Mouse (Mus musculus): ENCODE measurements around the gene Camkmt. TPM values are rescaled to one million over a fixed set of nuclear protein-coding genes. Genes with fewer than 3 reads are reported as not detected.

Camkmt gene
- 1 to 10 TPM in 1 of 2 experiments, under 1 TPM in 1; 0.57 to 1.2 TPM for total RNA-seq (2021)
- long read RNA-seq, experiment 1, partial matches to known transcripts = 1 of 4 reads
- long read RNA-seq, experiment 1, other reads (novel, unspliced or antisense) = 3 of 4 reads
- long read RNA-seq, experiment 2, partial matches to known transcripts = 0 of 4 reads
- long read RNA-seq, experiment 2, other reads (novel, unspliced or antisense) = 4 of 4 reads

DNA sequence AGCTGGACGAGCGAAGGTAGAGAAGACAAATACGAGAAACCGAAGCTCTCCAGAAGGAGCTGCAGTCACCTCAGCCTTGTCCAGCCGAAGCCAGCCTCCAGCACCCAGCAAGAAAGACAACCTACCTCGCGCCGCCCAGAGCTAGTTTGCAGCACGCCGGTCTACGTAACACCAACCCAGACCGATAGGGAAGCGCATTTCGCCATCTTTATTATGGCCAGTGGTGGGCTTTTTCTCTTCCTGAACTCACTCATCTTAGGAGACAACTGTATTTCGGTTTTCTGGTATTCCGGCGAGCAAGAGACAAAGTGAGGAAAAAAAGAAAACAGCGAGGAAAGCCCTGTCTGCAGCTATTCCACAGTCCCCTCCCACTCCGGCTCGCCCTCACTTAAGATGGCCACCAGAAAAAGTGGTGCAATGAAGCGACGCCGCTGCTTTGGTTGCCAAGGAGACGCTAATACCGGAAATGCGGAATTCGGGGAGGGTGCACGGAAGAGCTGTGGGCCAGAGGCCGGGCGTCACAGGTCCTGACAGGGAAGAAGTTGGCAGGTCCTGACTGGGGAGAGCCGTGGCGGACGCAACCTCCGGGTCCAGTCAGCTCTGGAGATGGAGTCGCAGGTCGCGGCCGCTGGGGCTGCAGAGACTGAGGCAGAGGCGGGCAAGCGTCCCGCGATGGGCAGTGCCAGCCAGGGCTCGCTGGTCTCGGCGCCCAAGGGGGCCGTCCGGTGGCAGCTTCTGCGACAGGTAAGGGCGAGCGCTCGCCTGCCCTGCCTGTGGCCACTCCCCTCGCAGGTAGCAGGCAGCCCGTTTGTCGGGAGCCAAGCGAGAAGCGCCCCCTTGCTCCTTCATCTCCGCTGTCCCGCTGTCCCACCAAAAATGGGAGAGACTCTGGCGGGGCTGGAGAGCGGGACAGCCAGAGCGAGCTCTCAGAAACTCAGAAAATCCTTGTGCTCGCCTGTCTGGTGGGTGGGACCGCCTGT is at the start of gene Camkmt, which contains the start of gene Prepl:
Gene Camkmt (plus strand): TSS at position 433 of the 980 bp plus-strand sequence.
Gene Prepl (minus strand): TSS at position 122 of the 980 bp plus-strand sequence.
- DNase-seq (ENCODE audit: low spot score) = peak; percentile 98

DNA sequence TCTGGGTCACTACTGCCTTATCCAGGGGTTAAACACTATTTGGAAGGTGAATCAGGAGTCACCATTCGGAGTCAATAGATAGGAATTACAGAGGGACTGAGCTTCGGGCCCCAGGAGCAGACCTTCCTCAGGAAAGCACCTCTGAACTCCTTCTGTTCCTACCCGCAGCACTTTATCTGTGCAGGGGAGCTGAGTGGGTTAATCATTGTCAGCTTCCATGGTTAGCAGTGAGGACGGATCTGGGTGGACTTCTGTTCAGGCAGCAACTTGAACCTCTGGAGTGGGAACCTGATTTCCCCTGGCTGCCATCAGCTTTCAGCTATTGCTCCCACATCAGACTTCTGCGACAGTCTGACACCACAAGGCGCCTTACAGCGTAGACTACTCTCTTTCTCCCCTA is 49.4 kb upstream of the Camkmt start:
- no peak for DNase-seq (ENCODE audit: low spot score)

DNA sequence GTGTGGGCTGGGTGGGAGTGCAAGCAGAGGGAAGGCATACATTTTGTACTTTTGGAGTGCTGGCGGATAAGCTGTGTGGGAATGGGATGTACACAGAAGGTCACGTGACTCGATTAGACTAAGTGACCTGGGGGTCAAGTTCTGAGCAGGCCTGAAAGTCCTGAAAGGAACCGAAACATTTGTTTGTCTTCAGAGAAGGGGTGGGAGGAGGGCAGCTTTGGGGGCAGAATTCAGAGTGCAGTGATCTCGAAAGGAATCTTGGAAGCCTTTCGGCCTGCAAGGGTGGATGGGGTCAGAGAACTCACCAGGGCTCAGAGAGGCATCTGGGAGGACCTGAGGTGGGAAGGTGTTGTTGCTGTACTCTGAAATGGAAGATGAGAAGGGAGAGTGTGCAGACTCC is 47.9 kb upstream of the Camkmt start:
- no peak for DNase-seq (ENCODE audit: low spot score)

DNA sequence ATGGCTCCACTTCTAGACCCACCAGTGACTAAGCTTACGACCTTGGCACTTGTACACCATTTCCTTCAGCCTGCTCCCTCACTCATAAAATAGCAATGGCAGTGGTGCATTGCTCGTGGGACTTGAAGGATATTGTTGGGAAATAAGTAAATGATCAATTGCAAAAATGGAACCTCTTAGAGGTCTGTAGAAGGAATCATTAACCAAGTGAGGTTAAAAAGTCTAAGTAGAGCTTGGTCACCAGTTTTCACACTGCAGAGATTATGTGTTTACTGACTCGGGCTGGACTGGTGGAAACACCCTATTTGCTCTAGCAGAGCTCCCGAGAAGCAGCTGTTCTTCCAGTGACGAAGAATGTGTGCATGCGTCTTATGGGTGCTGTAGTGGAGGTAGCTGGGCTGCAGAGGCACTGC is 46.9 kb upstream of the Camkmt start:
- DNase-seq (ENCODE audit: low spot score) = no peak

DNA sequence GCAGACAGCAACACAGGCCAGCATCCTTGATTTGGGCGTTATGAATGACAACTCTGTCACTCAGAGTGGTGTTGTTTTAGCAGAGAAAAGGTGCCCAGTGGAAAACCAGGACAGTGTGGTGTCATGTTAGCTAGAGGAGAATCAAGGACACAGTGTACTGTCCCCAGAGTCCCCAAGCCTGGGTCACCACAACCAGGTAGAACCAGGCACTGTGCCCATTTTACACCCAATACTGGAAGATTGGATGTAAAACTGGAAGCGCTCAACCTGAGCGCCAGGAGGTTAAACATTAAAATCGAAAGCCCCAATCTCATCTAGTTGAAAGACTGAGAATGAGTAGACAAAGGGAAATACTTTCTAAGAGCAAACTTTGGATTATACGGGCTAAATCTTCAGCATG is 45.9 kb upstream of the Camkmt start:
- DNase-seq (ENCODE audit: low spot score) = no peak

DNA sequence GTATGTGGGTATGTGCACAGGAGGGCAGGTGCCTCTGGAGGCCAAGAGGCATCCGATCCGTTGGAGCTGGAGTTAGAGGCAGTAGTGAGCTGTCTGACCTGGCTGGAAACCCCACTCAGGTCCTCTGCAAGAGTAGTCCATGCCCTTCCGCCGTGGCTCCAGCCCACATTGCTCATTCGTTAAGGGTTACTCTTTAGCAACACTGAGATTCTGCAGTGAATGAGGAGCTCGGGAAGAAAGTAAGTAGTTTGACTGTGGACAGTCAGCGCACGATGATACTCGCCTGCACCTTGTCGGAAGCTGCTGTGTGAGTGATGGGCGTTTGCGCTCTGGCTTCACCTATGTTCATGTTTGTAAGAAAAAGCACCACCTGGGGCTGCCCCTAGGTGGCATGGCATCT is 45.2 kb upstream of the Camkmt start:
- DNase-seq (ENCODE audit: low spot score) = no peak

DNA sequence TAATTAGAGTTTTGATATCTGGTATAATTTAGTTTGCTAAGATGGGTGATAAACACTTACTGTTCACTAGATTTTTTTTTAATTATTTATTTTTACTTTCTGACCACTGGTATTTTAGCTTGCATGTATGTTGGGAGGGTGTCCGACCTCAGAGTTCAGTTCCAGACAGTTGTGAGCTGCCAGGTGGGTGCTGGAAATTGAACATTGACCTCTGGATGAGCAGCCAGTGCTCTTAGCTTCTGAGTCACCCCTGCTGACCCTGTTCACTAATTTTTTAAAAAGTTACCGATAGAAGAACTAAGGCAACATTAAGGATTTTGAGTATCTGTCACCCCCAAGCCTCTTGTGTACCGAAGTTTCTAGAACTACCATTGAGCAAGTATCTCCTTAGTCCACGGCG is 42.0 kb upstream of the Camkmt start:
- DNase-seq (ENCODE audit: low spot score) = no peak

DNA sequence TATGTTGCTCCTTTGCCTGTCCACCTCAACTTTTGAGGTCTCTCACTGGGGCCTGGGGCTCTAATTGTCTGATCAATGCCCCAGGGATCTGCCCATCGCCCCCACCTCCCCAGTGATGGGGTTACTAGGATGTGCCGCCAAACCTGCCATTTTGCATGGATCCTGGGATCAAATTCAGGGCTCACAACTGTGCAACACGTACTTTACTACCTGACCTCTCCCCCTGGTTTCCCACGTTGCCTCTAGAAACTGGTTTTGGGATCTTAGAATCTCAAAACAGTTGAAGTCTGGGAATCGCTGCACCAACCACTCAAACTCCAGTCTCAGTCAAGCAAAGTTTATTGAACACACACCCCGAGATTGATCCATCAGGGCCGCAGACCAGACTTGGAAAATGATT is 32.1 kb upstream of the Camkmt start:
- DNase-seq (ENCODE audit: low spot score) = no peak

DNA sequence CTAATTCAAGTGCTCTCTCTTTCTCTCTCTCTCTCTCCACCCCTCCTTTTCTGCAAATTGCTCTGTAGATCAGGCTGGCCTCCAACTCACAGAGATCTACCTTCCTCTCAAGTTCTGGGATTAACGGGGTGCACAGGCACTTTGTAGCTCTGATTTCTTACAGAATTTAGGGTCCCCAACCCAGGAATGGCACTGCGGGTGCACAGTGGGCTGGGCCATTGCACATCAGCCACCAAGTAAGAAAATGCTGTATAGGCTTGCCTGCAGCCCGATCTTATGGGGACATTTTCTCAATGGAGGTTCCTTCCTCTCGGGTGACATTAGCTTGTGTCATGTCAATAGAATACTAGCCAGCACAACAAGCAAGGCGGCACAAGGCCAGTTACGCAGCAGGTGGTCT is 31.2 kb upstream of the Camkmt start:
- no peak for DNase-seq (ENCODE audit: low spot score)

DNA sequence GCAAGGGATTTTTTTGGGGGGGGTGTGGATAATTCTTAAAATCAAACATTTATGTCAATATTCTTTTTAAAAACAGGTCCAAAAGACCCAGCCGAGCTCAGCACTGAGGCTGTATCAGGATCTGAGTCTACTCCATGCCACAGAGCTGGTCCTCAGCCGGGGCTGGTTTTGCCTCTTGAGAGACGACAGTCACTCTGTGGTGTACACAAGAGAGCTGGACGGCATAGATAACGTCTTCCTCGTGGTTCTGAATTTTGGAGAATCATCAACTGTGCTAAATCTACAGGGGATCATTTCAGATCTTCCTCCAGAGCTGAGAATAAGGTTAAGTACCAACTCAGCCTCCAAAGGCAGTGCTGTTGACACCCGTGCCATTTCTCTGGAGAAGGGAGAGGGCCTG is 26.8 kb upstream of the Camkmt start:
- DNase-seq (ENCODE audit: low spot score) = no peak

DNA sequence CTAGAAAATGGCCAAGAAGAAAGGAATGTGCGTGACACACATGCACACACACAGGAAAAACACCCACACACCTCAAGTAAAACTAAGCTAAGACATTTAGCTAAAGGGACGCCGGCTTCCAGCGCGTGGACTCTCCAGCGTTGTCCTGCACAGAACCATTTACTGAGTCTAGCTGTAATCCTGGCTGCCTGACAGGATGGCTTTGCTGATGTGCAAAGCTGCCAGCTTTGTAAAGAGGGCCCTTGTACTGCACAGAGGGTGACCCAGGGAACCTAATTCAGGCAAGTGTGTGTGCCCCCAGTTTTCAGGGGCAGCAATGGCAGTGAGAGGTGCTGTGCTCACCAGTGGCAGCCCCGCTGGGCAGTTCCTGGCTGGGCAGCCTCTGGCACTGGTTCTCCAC is 23.0 kb upstream of the Camkmt start:
- DNase-seq (ENCODE audit: low spot score) = no peak

DNA sequence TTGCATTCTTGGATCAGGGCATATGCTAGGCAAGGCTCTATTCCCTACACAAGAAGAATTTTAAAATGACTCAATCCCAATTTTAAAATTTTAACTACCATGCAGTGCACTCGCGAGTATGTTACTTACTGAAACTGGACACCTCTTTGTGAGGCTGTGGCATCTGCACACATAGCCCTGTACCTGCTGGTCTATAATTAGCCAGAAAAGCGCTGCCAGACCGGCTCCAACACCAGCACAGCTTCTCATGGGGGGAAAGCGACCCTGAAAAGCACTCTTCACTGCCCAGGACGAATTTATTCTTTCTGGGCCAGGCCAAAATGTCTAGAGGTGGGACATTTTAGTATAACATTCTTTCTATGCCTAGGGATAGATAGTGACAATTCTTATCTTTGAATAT is 19.7 kb upstream of the Camkmt start:
- DNase-seq (ENCODE audit: low spot score) = no peak

DNA sequence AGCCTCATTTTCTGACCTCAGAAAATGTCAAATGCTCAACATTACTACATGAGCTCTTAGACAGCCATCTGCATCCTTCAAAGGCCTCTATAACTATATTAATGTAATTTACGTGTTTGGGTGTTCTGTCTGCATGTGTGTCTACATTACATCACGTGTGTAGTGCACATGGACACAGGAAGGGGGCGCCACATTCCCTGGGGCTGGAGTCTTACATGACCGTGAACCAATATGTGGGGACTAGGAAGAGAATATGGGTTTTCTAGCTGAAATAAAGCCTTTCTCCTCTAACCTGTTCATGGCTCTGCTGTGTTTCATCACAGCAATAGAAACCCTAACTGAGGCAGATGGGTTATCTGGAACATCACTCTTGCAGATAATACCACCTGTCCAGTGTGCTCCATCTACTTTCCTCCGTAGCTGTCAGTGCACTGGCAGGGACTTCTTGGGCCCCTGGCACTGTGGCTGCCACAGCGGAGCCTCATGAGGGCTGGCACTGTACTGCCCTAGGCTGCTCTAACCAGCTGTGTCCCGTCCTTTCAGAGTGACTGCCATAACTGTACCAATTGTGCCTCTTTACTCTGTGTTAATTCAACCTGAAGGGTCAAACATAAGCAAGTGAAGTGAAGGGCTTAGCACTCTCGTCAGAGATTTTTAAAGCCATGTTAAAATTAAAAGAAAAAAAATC is 19.1 kb upstream of the Camkmt start:
- DNase-seq (ENCODE audit: low spot score) = no peak

DNA sequence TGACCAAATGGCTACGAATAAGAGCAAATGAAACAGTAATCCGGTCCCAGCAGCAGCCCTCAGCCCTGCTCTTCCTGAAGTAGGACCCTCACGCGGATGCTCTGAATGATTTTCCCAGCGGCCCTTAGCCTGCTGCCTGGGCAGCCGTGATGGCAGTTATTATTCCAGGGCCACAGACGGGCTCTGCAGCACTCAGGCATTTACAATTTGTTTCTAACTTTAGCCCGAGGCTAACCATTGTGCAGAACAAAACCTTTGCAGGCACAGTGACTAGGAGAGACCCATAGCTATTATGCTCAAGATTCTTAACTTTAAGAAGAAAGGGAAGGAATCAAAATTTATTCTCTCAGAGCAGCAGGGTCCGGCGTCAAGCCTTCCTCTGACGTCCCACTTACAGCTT is 18.0 kb upstream of the Camkmt start:
- no peak for DNase-seq (ENCODE audit: low spot score)

DNA sequence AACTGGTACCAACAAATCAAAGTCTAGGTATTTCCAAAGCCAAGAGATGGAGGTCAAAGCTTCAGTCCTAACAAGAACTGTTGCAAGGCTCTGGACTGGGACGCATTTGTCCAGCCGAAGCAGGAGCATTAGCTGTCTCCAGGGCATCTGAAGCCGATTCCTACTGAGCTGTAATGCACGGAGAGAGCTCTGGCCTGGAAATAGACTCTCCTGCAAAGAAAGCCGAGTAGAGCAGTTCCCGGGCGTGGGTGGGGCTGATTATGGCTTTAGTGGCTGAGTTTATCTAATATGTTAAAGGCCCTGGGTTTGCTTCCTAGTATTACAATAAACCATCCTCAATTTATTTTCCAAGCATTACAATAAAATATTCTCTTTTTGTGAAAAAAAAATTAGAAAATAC is 17.1 kb upstream of the Camkmt start:
- no peak for DNase-seq (ENCODE audit: low spot score)

DNA sequence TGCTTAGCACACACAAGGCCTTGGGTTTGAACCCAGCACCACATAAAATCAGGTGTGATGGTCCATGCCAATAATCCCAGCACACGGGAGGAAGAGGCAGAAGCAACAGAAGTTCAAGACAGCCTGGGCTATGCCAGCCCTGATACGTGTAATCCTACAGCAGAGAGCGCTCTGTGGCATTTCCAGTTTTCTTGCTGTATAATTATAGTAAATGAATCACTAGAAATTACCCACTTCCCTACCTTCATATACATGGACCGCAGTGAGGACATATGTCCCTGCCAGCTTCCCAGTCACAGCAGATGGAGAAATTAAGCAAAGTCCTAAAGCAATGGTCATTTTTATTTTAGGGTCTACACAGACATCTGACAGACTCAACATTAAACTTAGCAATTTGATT is 16.3 kb upstream of the Camkmt start:
- no peak for DNase-seq (ENCODE audit: low spot score)

DNA sequence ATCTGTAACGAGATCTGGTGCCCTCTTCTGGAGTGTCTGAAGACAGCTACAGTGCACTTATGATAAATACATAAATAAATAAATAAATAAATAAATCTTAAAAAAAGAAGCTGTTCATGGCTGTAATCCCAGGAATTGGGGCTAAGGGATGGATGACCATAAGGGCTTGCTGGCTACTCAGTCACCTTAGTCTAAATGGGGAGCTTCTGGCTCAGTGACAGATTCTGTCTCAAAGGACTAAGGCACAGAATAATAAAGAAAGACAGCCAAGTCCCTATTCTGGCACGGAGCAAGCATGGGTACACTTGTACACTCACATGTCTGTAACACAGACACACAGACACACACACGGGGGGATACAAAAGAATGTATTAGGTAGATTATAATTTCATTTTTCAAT is 11.1 kb upstream of the Camkmt start:
- DNase-seq (ENCODE audit: low spot score) = no peak

DNA sequence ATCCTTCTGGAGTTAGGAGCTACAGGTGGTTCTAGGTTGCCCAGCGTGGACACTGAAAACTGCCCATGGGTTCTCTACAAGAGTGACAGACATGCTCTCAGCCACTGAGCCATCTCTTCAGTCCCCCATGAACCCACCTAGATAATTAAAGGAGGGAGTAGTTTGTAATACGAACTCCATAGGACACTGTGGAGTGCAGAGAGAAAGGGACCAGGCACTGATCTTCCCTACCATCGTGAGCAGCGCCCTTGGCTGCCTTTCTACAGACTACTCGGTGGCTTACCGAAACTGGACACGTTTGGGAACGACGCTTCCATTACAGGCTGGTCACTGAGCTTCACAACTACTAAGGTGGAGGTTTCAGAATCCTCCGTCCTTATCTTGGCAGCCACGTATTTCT is 9.6 kb upstream of the Camkmt start:
- DNase-seq (ENCODE audit: low spot score) = no peak

DNA sequence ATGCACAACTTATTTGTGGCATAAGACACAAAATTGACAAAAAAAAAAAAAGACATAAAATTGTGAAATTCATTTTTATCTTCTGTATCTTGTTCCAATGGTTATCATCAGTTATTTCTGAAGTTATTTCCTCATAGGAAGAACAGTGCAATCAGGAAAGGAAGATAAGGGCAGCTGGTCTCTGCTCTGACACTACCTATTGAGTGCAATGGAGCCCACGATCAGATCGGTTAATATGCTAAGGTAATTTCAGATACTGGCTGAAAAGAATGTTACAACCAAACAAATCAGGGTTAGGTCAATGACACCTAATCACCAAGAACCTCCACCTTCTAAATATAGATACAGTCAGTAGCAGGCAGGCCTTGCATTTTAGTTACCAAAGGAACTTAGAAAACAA is 5.0 kb upstream of the Camkmt start:
- DNase-seq (ENCODE audit: low spot score) = no peak

DNA sequence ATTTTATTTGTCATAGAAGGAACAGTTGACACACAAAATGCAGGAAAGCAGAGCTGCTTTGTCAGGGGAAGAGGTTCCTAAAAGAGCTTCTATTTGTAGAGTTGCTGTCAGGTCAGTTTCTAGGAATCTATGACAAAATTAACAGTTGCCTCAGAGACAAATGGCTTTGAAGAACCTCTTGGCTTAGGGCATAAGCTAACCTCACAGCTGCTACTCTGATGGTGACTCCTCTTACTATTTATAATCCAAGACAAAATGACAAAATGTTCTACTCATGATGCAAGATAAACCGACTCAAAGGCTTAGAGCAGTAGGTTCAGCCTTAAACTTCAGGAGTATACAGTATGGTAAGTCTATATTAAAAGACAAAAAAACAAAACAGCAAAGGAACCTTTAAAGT is 3.9 kb upstream of the Camkmt start:
- DNase-seq (ENCODE audit: low spot score) = peak; percentile 47

DNA sequence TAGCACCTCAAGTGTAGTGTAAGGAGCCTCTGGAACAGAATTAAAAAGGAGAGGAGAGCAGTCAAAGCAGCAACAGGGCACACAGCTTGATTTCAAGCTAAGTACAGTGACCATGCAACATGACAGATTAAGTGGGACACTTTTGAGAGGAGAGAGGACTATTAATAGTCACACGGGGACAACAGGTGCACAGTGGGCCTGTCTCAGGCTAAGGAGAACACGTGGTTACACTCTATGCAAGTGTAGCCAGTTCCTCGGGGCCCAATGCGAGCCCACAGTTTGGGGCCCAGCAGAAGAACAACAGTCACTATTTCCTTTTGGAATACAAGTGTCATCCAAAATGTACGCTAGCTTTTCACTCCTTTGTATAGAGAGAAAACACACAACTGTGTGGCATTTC is 2.8 kb upstream of the Camkmt start:
- DNase-seq (ENCODE audit: low spot score) = peak; percentile 59

DNA sequence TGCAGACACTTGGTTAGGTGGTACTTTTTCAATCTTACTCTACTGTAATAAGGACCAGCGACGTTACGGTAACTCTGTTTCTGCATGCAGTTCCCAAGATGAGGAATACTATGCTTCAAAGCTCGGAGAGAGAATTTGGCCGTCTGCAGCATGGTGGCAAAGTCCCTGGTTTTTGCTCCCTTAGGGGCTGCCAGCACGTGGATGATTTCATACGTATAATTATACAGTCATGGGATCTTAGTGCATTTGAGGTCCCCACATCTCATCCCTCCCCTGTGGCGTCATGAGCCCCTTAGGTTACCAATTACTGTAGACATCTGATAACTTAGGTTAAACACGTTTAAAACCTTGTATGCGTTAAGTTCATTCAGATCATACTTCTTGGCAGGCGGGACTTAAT is 2.0 kb upstream of the Camkmt start:
- DNase-seq (ENCODE audit: low spot score) = no peak

All from gastrocnemius, adult 18-20 months (tissue).